Comparison of ENCODE assay signal across 10 mouse cellular contexts in the genomic region with DNA sequence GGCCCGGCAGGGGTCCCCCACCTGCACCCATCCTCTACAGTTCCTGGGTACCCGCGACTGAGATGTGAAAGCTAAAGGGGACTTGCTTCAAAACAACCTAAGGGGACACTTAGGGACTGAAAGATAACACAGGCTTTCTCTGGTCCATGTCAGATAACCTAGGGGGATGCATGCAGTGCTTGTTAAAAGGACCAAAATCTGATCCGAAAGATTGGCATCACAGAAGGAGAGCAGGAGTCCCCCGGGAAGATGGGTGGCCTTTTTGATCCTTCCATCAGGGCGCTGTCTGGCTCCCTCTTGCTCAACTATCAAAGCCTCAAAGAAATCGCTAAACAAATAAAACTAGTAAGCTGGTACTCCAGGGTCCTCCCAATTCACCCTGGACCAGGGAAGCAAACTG. TPM values are rescaled to one million over a fixed set of nuclear protein-coding genes. Genes with fewer than 3 reads are reported as not detected.
A peak's percentile ranks its signal among the peaks of the same experiment; 100 is the strongest.
DNase-seq lines count a peak whose midpoint lies in the region; ATAC-seq and TF ChIP-seq lines count a peak whose summit lies in the region.
"Had no signal": no experiment of that assay in that cellular context is flagged by ENCODE, and none has a peak within 500 bp of the region (broad histone marks: within the 10 kb centered on the region; RNA-seq: fewer than 3 reads in every experiment).

No protein-coding gene starts in this region.

- no peak for DNase-seq in heart, adult 8-10 months (ENCODE audit: low spot score)
- no peak for DNase-seq in hindbrain, embryonic 14.5 days (ENCODE audit: low spot score)
- DNase-seq in testis, postnatal 14 days (ENCODE audit: low spot score): no peak
- no peak for DNase-seq in kidney, adult 11 months
- DNase-seq in right cerebral cortex, adult 18-20 months: no peak

- TF ChIP-seq POLR2A in cortical plate, adult 2 months (IDR thresholded peaks at IDR 0.05; ENCODE audit: extremely low read depth, insufficient read depth, low read length): no peak

- H3K4me3 ChIP-seq in heart, embryonic 12.5 days: peak overlapping the region; percentile 54
- peak overlapping the region; percentile 54 for H3K4me3 ChIP-seq in cortical plate, adult 2 months (ENCODE audit: insufficient read depth, low read length)
- H3K4me3 ChIP-seq in hindbrain, embryonic 14.5 days (replicated peaks; ENCODE audit: low read length): peak overlapping the region; percentile 67
- peak overlapping the region; percentile 54 for H3K4me3 ChIP-seq in midbrain, embryonic 12.5 days

- TF ChIP-seq CTCF in cortical plate, adult 2 months (IDR thresholded peaks at IDR 0.05; ENCODE audit: extremely low read depth, insufficient read depth, low read length): no peak

- no peaks in the 10 kb centered on the region for H3K36me3 ChIP-seq in heart, embryonic 12.5 days
- H3K36me3 ChIP-seq in hindbrain, embryonic 14.5 days (replicated peaks; ENCODE audit: control insufficient read depth, insufficient read depth): no peaks in the 10 kb centered on the region
- no peaks in the 10 kb centered on the region for H3K36me3 ChIP-seq in midbrain, embryonic 12.5 days

- no peaks in the 10 kb centered on the region for H3K9me3 ChIP-seq in heart, embryonic 12.5 days (replicated peaks)
- H3K9me3 ChIP-seq in hindbrain, embryonic 14.5 days (ENCODE audit: control insufficient read depth, low read length): no peaks in the 10 kb centered on the region
- H3K9me3 ChIP-seq in midbrain, embryonic 12.5 days: no peaks in the 10 kb centered on the region

- no peak overlapping the region for H3K27ac ChIP-seq in heart, embryonic 12.5 days (ENCODE audit: poor library complexity, severe bottlenecking)
- no peak overlapping the region for H3K27ac ChIP-seq in cortical plate, adult 2 months (ENCODE audit: insufficient read depth, low read length)
- H3K27ac ChIP-seq in hindbrain, embryonic 14.5 days: no peak overlapping the region
- H3K27ac ChIP-seq in midbrain, embryonic 12.5 days (replicated peaks): no peak overlapping the region

- peaks cover 32% of the 10 kb centered on the region for H3K4me1 ChIP-seq in heart, embryonic 12.5 days (replicated peaks)
- H3K4me1 ChIP-seq in cortical plate, adult 2 months (ENCODE audit: control insufficient read depth, insufficient read depth, low read length): no peaks in the 10 kb centered on the region; the same call in 1 of the 2 replicates
- H3K4me1 ChIP-seq in hindbrain, embryonic 14.5 days (replicated peaks; ENCODE audit: control insufficient read depth, insufficient read depth, low read length): peaks cover 19% of the 10 kb centered on the region
- peaks cover 27% of the 10 kb centered on the region for H3K4me1 ChIP-seq in midbrain, embryonic 12.5 days

- ATAC-seq in heart, embryonic 12.5 days (ENCODE audit: insufficient number of reproducible peaks, low FRiP score): no peak
- ATAC-seq in hindbrain, embryonic 14.5 days (ENCODE audit: low FRiP score): no peak
- no peak for ATAC-seq in midbrain, embryonic 12.5 days (ENCODE audit: low FRiP score, low read depth)

- WGBS in heart, embryonic 12.5 days: 2% methylated on average over 7 of the region's 7 CpGs
- under 1% methylated on average over 7 of the region's 7 CpGs for WGBS in hindbrain, embryonic 14.5 days
- WGBS in midbrain, embryonic 12.5 days: under 1% methylated on average over 7 of the region's 7 CpGs

- H3K9ac ChIP-seq in heart, embryonic 12.5 days: peak overlapping the region; percentile 56; the same call in 1 of the 2 replicates
- peak overlapping the region; percentile 60 for H3K9ac ChIP-seq in hindbrain, embryonic 14.5 days
- peak overlapping the region; percentile 50 for H3K9ac ChIP-seq in midbrain, embryonic 12.5 days (replicated peaks)

- peaks cover 59% of the 10 kb centered on the region for H3K27me3 ChIP-seq in heart, embryonic 12.5 days (replicated peaks)
- H3K27me3 ChIP-seq in hindbrain, embryonic 14.5 days (ENCODE audit: control insufficient read depth, insufficient read depth, low read length): peaks cover 47% of the 10 kb centered on the region
- H3K27me3 ChIP-seq in midbrain, embryonic 12.5 days: peaks cover 52% of the 10 kb centered on the region
- H3K27me3 ChIP-seq: CH12.LX had no signal

- H3K4me2 ChIP-seq in heart, embryonic 12.5 days: peak overlapping the region; percentile 99
- H3K4me2 ChIP-seq in hindbrain, embryonic 14.5 days (replicated peaks): peak overlapping the region; percentile 97
- H3K4me2 ChIP-seq in midbrain, embryonic 12.5 days (replicated peaks): peak overlapping the region; percentile 99

RNA-seq across cellular contexts. Expression of gene Lgr5, which starts 0.4 kb away (rescaled TPM):
- 0.59 and 0.65 TPM in 2 replicates for polyA plus RNA-seq in heart, embryonic 12.5 days (2016; fragmentation: Nextera tagmentation; extraction: Ambion mirVana)
- not detected for total RNA-seq in heart, adult 8-10 months (2022)
- 1.1 and 1.5 TPM in 2 replicates for polyA plus RNA-seq in cortical plate, adult 2 months (2012; rRNA removed)
- 2.5 and 2.7 TPM in 2 replicates for polyA plus RNA-seq in hindbrain, embryonic 14.5 days (2014; fragmentation: Nextera tagmentation; extraction: Ambion mirVana)
- 3.3 and 3.8 TPM in 2 replicates for polyA plus RNA-seq in midbrain, embryonic 12.5 days (2016; fragmentation: Nextera tagmentation; extraction: Ambion mirVana)
- total RNA-seq: CH12.LX had no signal

RNA-seq across cellular contexts. Expression of gene A930009A15Rik, which starts 18.2 kb away (rescaled TPM):
- polyA plus RNA-seq in heart, embryonic 12.5 days (2016; fragmentation: Nextera tagmentation; extraction: Ambion mirVana): not detected in 2 replicates
- total RNA-seq in heart, adult 8-10 months (2022): not detected
- polyA plus RNA-seq in cortical plate, adult 2 months (2012; rRNA removed): 0.38 and 0.70 TPM in 2 replicates
- polyA plus RNA-seq in hindbrain, embryonic 14.5 days (2014; fragmentation: Nextera tagmentation; extraction: Ambion mirVana): 0.39 and 0.42 TPM in 2 replicates
- 0.39 and 0.66 TPM in 2 replicates for polyA plus RNA-seq in midbrain, embryonic 12.5 days (2016; fragmentation: Nextera tagmentation; extraction: Ambion mirVana)
- total RNA-seq: CH12.LX; gastrocnemius, postnatal 10 days had no signal
